Mouse (Mus musculus) intestine, embryonic 16.5 days (tissue): Measurements from ENCODE around the gene Gclc. TPM values are rescaled to one million over a fixed set of nuclear protein-coding genes. Genes with fewer than 3 reads are reported as not detected.

Source experiments
- ATAC-seq: fragments of 200-750 bp; cut with Nextera tagmentation; 2 replicates; pipeline ENCODE4 v1.8.0; 2017; ENCODE audit warnings: moderate TSS enrichment, moderate library complexity
- H3K27ac ChIP-seq: fragments of 300-500 bp; sonication (generic); 2 replicates; pipeline ENCODE4 v1.5.1; 2014; ENCODE audit warnings: mild to moderate bottlenecking, low read length
- H3K27me3 ChIP-seq: fragments of 300-500 bp; sonication (generic); replicated peaks from 2 replicates; pipeline ENCODE4 v1.6.1; 2014; ENCODE audit warnings: low read length, control low read depth, mixed read lengths; ENCODE audit not compliant: control insufficient read depth, insufficient read depth
- H3K36me3 ChIP-seq: fragments of 300-500 bp; sonication (generic); 2 replicates; pipeline ENCODE4 v1.6.1; 2014; ENCODE audit warnings: low read length, control low read depth; ENCODE audit not compliant: control insufficient read depth, insufficient read depth
- H3K4me1 ChIP-seq: fragments of 300-500 bp; sonication (generic); 2 replicates; pipeline ENCODE4 v1.6.1; 2014; ENCODE audit warnings: low read length, control low read depth, mixed read lengths; ENCODE audit not compliant: control insufficient read depth, insufficient read depth
- H3K4me2 ChIP-seq: fragments of 300-500 bp; sonication (generic); 2 replicates; pipeline ENCODE4 v1.6.1; 2014; ENCODE audit warnings: low read depth, low read length, control low read depth
- H3K4me3 ChIP-seq: fragments of 300-500 bp; sonication (generic); 2 replicates; pipeline ENCODE4 v1.5.1; 2014; ENCODE audit warnings: mild to moderate bottlenecking, low read length
- H3K9ac ChIP-seq: fragments of 300-500 bp; sonication (generic); 2 replicates; pipeline ENCODE4 v1.6.1; 2014; ENCODE audit warnings: low read depth, low read length
- H3K9me3 ChIP-seq: fragments of 300-500 bp; sonication (generic); 2 replicates; pipeline ENCODE4 v1.6.1; 2016; ENCODE audit warnings: low read length, control low read depth; ENCODE audit not compliant: control insufficient read depth
- WGBS: fragments of 180-500 bp; shearing (Covaris S2); extraction: QIAGEN DNeasy Blood & Tissue Kit; methylation state at CpG from one replicate; pipeline ENCODE4 v1.1.7; 2014; 5-methylcytosine and 5-hydroxymethylcytosine counted together
- polyA plus RNA-seq: library from polyadenylated mRNA; unstranded; fragments of >200 nt; fragmentation: Nextera tagmentation; extraction: Ambion mirVana; gene quantifications from 2 replicates; pipeline ENCODE4 v1.2.1, GENCODE M21; 2015

Gene Gclc
- polyA plus RNA-seq = 4.7 and 10.1 TPM in 2 replicates

GRCm38 (mm10) chr9:77753853-77754727 is at the start of gene Gclc:
TSS of gene Gclc (plus strand) at chr9:77754535.
- H3K36me3 ChIP-seq = no peaks in the 10 kb centered on the region
- no peaks in the 10 kb centered on the region for H3K9me3 ChIP-seq
- 7% methylated on average over 54 of the region's 54 CpGs for WGBS
- peaks cover 9% of the 10 kb centered on the region; the same call in 1 of the 2 replicates for H3K4me1 ChIP-seq
- ATAC-seq = peak; percentile 82
- peak within 1 kb of the TSS; percentile 76 for H3K4me3 ChIP-seq
- H3K4me2 ChIP-seq = peak within 1 kb of the TSS; percentile 74
- H3K9ac ChIP-seq = peak within 1 kb of the TSS; percentile 78
- H3K27ac ChIP-seq = peak within 1 kb of the TSS; percentile 76
- no peaks in the 10 kb centered on the region for H3K27me3 ChIP-seq

GRCm38 (mm10) chr9:77706515-77706914 is 47.8 kb upstream of the Gclc start:
- Histone ChIP-seq H3K36me3 (no peaks in the 10 kb centered on the region), H3K4me3 (no peak overlapping the region), H3K9ac (no peak overlapping the region), H3K27me3 (no peaks in the 10 kb centered on the region), H3K4me1 (no peaks in the 10 kb centered on the region), H3K27ac (no peak overlapping the region), H3K9me3 (no peaks in the 10 kb centered on the region), H3K4me2 (no peak overlapping the region)
- no peak for ATAC-seq
- 85% methylated on average over 6 of the region's 6 CpGs for WGBS

GRCm38 (mm10) chr9:77707433-77708139 is 46.7 kb upstream of the Gclc start:
- no peaks in the 10 kb centered on the region for H3K4me1 ChIP-seq
- no peak overlapping the region for H3K9ac ChIP-seq
- 56% methylated on average over 9 of the region's 9 CpGs for WGBS
- peak; percentile 85 for ATAC-seq
- peak overlapping the region; percentile 24 for H3K4me2 ChIP-seq
- H3K36me3 ChIP-seq = no peaks in the 10 kb centered on the region
- H3K27me3 ChIP-seq = no peaks in the 10 kb centered on the region
- no peaks in the 10 kb centered on the region for H3K9me3 ChIP-seq
- H3K4me3 ChIP-seq = no peak overlapping the region
- peak overlapping the region; percentile 62; the same call in 1 of the 2 replicates for H3K27ac ChIP-seq

GRCm38 (mm10) chr9:77708950-77709349 is 45.4 kb upstream of the Gclc start:
- Histone ChIP-seq H3K4me3 (no peak overlapping the region), H3K27ac (no peak overlapping the region), H3K9ac (no peak overlapping the region), H3K4me1 (no peaks in the 10 kb centered on the region), H3K36me3 (no peaks in the 10 kb centered on the region), H3K9me3 (no peaks in the 10 kb centered on the region), H3K27me3 (no peaks in the 10 kb centered on the region), H3K4me2 (no peak overlapping the region)
- ATAC-seq = no peak
- 77% methylated on average over 5 of the region's 5 CpGs for WGBS

- Histone ChIP-seq H3K4me3 (no peak overlapping the region), H3K27ac (no peak overlapping the region)
Observed at GRCm38 (mm10) chr9:77711021-77711569, 43.2 kb upstream of the Gclc start.

GRCm38 (mm10) chr9:77712816-77713215 is 41.5 kb upstream of the Gclc start:
- 52% methylated on average over 3 of the region's 3 CpGs for WGBS
- no peak overlapping the region for H3K9ac ChIP-seq
- peaks cover under 1% of the 10 kb centered on the region; the same call in 1 of the 2 replicates for H3K4me1 ChIP-seq
- H3K27me3 ChIP-seq = no peaks in the 10 kb centered on the region
- no peaks in the 10 kb centered on the region for H3K9me3 ChIP-seq
- H3K4me2 ChIP-seq = no peak overlapping the region
- no peak for ATAC-seq
- no peak overlapping the region for H3K27ac ChIP-seq
- H3K36me3 ChIP-seq = no peaks in the 10 kb centered on the region
- H3K4me3 ChIP-seq = no peak overlapping the region

More at GRCm38 (mm10) chr9:77711021-77711569, 43.2 kb upstream of the Gclc start:
- no peak overlapping the region for H3K4me2 ChIP-seq
- no peaks in the 10 kb centered on the region for H3K9me3 ChIP-seq
- no peak for ATAC-seq
- no peaks in the 10 kb centered on the region for H3K27me3 ChIP-seq
- H3K4me1 ChIP-seq = no peaks in the 10 kb centered on the region
- no peaks in the 10 kb centered on the region for H3K36me3 ChIP-seq
- 88% methylated on average over 5 of the region's 5 CpGs for WGBS
- H3K9ac ChIP-seq = no peak overlapping the region

- H3K36me3 ChIP-seq = no peaks in the 10 kb centered on the region
- no peaks in the 10 kb centered on the region for H3K27me3 ChIP-seq
- H3K4me1 ChIP-seq = peaks cover 5% of the 10 kb centered on the region; the same call in 1 of the 2 replicates
- H3K4me2 ChIP-seq = no peak overlapping the region
- no peaks in the 10 kb centered on the region for H3K9me3 ChIP-seq
- no peak overlapping the region for H3K4me3 ChIP-seq
- no peak for ATAC-seq
- no peak overlapping the region for H3K27ac ChIP-seq
- no peak overlapping the region for H3K9ac ChIP-seq
- 79% methylated on average over 5 of the region's 5 CpGs for WGBS
Observed at GRCm38 (mm10) chr9:77713301-77713700, 41.0 kb upstream of the Gclc start.

GRCm38 (mm10) chr9:77715262-77715661 is 39.1 kb upstream of the Gclc start:
- no peaks in the 10 kb centered on the region for H3K9me3 ChIP-seq
- ATAC-seq = no peak
- H3K27ac ChIP-seq = no peak overlapping the region
- no peaks in the 10 kb centered on the region for H3K36me3 ChIP-seq
- no peak overlapping the region for H3K4me2 ChIP-seq
- H3K27me3 ChIP-seq = no peaks in the 10 kb centered on the region
- no peak overlapping the region for H3K9ac ChIP-seq
- H3K4me1 ChIP-seq = peaks cover 6% of the 10 kb centered on the region; the same call in 1 of the 2 replicates
- 89% methylated on average over 2 of the region's 2 CpGs for WGBS
- no peak overlapping the region for H3K4me3 ChIP-seq

- Histone ChIP-seq H3K4me1 (peaks cover 6% of the 10 kb centered on the region; the same call in 1 of the 2 replicates), H3K4me3 (no peak overlapping the region), H3K36me3 (no peaks in the 10 kb centered on the region), H3K27me3 (no peaks in the 10 kb centered on the region), H3K4me2 (no peak overlapping the region), H3K9me3 (no peaks in the 10 kb centered on the region), H3K9ac (no peak overlapping the region), H3K27ac (no peak overlapping the region)
- 69% methylated on average over 1 of the region's 1 CpGs for WGBS
- ATAC-seq = no peak
Observed at GRCm38 (mm10) chr9:77716009-77716408, 38.3 kb upstream of the Gclc start.
